Mouse (Mus musculus) intestine, embryonic 14.5 days (tissue): ENCODE measurements around the gene Borcs6. TPM values are rescaled to one million over a fixed set of nuclear protein-coding genes. Genes with fewer than 3 reads are reported as not detected.

Experiments used
- ATAC-seq: fragments of 200-750 bp; cut with Nextera tagmentation; replicated peaks from 2 replicates; pipeline ENCODE4 v1.8.0; 2017; ENCODE audit warnings: low read depth, moderate number of reproducible peaks, moderate TSS enrichment, moderate library complexity; ENCODE audit not compliant: low FRiP score, low TSS enrichment
- DNase-seq: peaks from one replicate; pipeline ENCODE4 v3.0.0-alpha.2; 2018; ENCODE audit warnings: low spot score
- H3K27ac ChIP-seq: fragments of 300-500 bp; sonication (generic); 2 replicates; pipeline ENCODE4 v1.5.1; 2014; ENCODE audit warnings: low read depth, mild to moderate bottlenecking, control low read depth
- H3K27me3 ChIP-seq: fragments of 300-500 bp; sonication (generic); replicated peaks from 2 replicates; pipeline ENCODE4 v1.6.1; 2014; ENCODE audit warnings: low read length, control low read depth; ENCODE audit not compliant: control insufficient read depth, insufficient read depth
- H3K36me3 ChIP-seq: fragments of 300-500 bp; sonication (generic); 2 replicates; pipeline ENCODE4 v1.6.1; 2014; ENCODE audit warnings: low read length, control low read depth; ENCODE audit not compliant: control insufficient read depth, insufficient read depth
- H3K4me1 ChIP-seq: fragments of 300-500 bp; sonication (generic); replicated peaks from 2 replicates; pipeline ENCODE4 v1.6.1; 2014; ENCODE audit warnings: low read length, control low read depth, mixed read lengths; ENCODE audit not compliant: control insufficient read depth, insufficient read depth
- H3K4me2 ChIP-seq: fragments of 300-500 bp; sonication (generic); 2 replicates; pipeline ENCODE4 v1.6.1; 2014; ENCODE audit warnings: low read length
- H3K4me3 ChIP-seq: fragments of 300-500 bp; sonication (generic); 2 replicates; pipeline ENCODE4 v1.5.1; 2014; ENCODE audit warnings: low read depth, low read length, control low read depth, mixed read lengths
- H3K9ac ChIP-seq: fragments of 300-500 bp; sonication (generic); 2 replicates; pipeline ENCODE4 v1.6.1; 2014; ENCODE audit warnings: mild to moderate bottlenecking, low read length
- H3K9me3 ChIP-seq: fragments of 300-500 bp; sonication (generic); 2 replicates; pipeline ENCODE4 v1.6.1; 2016; ENCODE audit warnings: low read length, control low read depth; ENCODE audit not compliant: control insufficient read depth
- WGBS: fragments of 180-500 bp; shearing (Covaris S2); extraction: QIAGEN DNeasy Blood & Tissue Kit; methylation state at CpG from one replicate; pipeline ENCODE4 v1.1.7; 2014; 5-methylcytosine and 5-hydroxymethylcytosine counted together
- polyA plus RNA-seq: library from polyadenylated mRNA; unstranded; fragments of >200 nt; fragmentation: Nextera tagmentation; extraction: Ambion mirVana; gene quantifications from 2 replicates; pipeline ENCODE4 v1.2.1, GENCODE M21; 2014

Gene Borcs6
- polyA plus RNA-seq, 1 experiment from 2014 or later = 8.8 TPM

DNA sequence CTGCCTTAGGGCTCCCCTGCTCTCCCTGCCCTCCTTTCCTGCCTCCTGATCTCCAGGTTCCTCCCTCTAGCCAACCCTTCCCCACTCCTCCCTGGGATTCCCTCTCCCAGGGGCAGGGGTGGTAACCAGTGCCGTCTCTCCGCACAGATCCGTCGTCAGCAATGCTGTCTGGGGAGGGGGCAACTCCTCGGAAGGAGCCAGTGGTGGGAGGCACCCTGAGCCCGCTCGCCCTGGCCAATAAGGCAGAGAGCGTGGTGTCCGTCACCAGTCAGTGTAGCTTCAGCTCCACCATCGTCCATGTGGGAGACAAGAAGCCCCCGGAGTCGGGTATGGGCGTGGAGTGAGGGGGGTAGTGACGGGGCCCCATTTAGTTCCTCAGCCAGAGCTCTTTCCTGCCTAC lies 45.0 kb downstream of the Borcs6 start:
- H3K27me3 ChIP-seq = no peaks in the 10 kb centered on the region
- peaks cover 86% of the 10 kb centered on the region for H3K36me3 ChIP-seq
- no peak overlapping the region for H3K9ac ChIP-seq
- H3K4me2 ChIP-seq = no peak overlapping the region
- no peak overlapping the region for H3K27ac ChIP-seq
- H3K4me3 ChIP-seq = no peak overlapping the region
- no peak for DNase-seq
- 89% methylated on average over 14 of the region's 14 CpGs for WGBS
- no peaks in the 10 kb centered on the region for H3K9me3 ChIP-seq
- no peak for ATAC-seq
- H3K4me1 ChIP-seq = peaks cover 10% of the 10 kb centered on the region

DNA sequence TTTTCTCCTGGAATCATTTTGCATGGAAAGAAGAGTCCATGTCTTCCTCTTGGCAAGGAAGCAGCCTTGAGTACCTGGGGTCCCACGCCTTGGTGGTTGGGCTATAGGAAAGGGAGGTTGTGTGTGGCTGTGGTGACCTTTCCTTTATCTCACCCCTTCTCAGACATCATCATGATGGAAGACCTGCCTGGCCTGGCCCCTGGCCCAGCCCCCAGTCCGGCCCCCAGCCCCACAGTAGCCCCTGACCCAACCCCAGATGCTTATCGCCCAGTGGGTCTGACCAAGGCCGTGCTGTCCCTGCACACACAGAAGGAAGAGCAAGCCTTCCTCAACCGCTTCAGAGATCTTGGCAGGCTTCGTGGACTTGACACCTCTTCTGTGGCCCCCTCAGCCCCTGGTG lies 45.7 kb downstream of the Borcs6 start:
- H3K9ac ChIP-seq = no peak overlapping the region
- H3K4me3 ChIP-seq = no peak overlapping the region
- no peak overlapping the region for H3K4me2 ChIP-seq
- H3K27ac ChIP-seq = no peak overlapping the region
- H3K4me1 ChIP-seq = peaks cover 4% of the 10 kb centered on the region; the same call in 1 of the 2 replicates
- WGBS = 88% methylated on average over 6 of the region's 6 CpGs
- no peaks in the 10 kb centered on the region for H3K27me3 ChIP-seq
- no peaks in the 10 kb centered on the region for H3K9me3 ChIP-seq
- DNase-seq = no peak
- no peak for ATAC-seq
- H3K36me3 ChIP-seq = peaks cover 86% of the 10 kb centered on the region

DNA sequence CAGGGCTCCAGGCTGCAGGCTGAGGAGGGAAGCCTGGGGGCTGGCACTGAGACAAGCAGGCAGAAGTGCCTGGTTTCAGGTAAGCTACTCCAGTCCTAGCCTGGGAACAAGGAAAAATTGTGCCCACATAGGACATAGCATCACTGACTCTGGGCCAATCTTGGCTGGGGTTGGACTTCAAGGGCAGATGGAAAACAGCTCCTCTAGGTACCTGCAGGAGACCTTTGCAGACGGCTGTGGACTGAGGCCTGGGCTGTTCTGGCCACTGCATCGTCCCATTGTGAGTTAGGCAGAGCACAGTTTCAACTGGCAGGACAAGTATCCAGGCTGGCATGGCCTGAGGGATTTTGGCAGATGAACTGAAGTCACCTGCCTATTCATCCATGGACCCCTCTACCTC lies 46.3 kb downstream of the Borcs6 start:
- ATAC-seq = no peak
- Histone ChIP-seq H3K4me2 (no peak overlapping the region), H3K4me3 (no peak overlapping the region), H3K36me3 (peaks cover 83% of the 10 kb centered on the region), H3K27ac (no peak overlapping the region), H3K4me1 (no peaks in the 10 kb centered on the region), H3K9ac (no peak overlapping the region), H3K9me3 (no peaks in the 10 kb centered on the region), H3K27me3 (no peaks in the 10 kb centered on the region)
- WGBS = 82% methylated on average over 2 of the region's 2 CpGs
- DNase-seq = no peak

DNA sequence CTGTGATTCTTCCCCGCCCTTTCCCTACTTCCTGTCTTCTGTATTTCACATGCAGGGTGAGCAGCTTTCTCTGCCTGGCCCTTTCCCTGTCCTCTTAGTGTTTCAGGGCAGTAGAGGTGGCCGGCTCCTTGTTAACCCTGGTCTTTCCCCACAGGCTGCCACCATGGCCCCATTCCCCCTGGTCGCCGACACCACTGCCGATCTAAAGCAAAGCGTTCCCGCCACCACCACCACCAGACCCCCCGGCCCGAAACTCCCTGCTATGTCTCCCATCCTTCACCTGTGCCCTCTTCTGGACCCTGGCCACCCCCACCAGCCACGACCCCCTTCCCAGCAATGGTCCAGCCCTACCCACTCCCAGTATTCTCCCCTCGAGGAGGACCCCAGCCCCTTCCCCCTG lies 46.8 kb downstream of the Borcs6 start:
- no peak for ATAC-seq
- Histone ChIP-seq H3K4me1 (no peaks in the 10 kb centered on the region; the same call in 1 of the 2 replicates), H3K4me2 (no peak overlapping the region), H3K4me3 (no peak overlapping the region), H3K9me3 (no peaks in the 10 kb centered on the region), H3K9ac (no peak overlapping the region), H3K27me3 (no peaks in the 10 kb centered on the region), H3K27ac (no peak overlapping the region), H3K36me3 (peaks cover 78% of the 10 kb centered on the region)
- DNase-seq = no peak
- 87% methylated on average over 11 of the region's 11 CpGs for WGBS

DNA sequence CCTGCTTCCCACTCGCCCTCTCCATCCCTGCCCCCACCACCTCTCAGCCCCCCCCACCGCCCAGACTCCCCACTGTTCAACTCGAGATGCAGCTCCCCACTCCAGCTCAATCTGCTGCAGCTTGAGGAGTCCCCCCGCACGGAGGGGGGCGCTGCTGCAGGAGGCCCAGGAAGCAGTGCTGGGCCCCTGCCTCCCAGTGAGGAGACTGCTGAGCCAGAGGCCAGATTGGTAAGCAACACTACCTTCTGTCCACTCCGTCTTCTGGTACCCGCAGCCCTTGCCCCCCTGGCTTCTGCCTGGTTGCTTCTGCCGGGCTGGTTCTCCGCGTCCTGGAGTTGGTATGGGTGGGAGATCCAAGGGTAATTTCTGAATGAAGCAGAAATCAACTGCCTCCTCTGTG lies 47.3 kb downstream of the Borcs6 start:
- no peaks in the 10 kb centered on the region for H3K9me3 ChIP-seq
- no peak overlapping the region for H3K4me2 ChIP-seq
- peaks cover 72% of the 10 kb centered on the region for H3K36me3 ChIP-seq
- no peak overlapping the region for H3K9ac ChIP-seq
- H3K4me3 ChIP-seq = no peak overlapping the region
- DNase-seq (no peak), ATAC-seq (no peak)
- H3K4me1 ChIP-seq = peaks cover 3% of the 10 kb centered on the region; the same call in 1 of the 2 replicates
- H3K27ac ChIP-seq = no peak overlapping the region
- H3K27me3 ChIP-seq = 0 out of 2 replicates have a peak, but pooled peaks cover 2% of the 10 kb centered on the region
- 86% methylated on average over 11 of the region's 11 CpGs for WGBS

DNA sequence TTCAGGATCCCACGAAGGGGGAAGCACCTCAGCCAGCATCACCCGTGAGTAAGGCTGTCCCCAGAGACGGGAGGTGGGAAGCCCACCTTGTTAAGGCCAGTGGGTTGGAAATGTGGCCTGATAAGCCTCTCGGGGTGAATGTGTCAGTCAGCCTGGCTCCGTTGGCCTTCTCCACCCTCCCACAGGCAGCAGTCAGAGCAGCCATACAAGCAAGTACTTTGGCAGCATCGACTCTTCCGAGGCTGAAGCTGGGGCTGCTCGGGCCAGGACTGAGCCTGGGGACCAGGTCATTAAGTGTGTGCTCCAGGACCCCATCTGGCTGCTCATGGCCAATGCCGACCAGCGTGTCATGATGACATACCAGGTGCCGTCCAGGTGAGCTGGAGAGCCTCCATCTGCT lies 48.2 kb downstream of the Borcs6 start:
- H3K9ac ChIP-seq = no peak overlapping the region
- no peak overlapping the region for H3K27ac ChIP-seq
- 0 out of 2 replicates have a peak, but pooled peaks cover 3% of the 10 kb centered on the region for H3K27me3 ChIP-seq
- H3K4me1 ChIP-seq = peaks cover 6% of the 10 kb centered on the region; the same call in 1 of the 2 replicates
- DNase-seq (no peak), ATAC-seq (no peak)
- no peaks in the 10 kb centered on the region for H3K9me3 ChIP-seq
- H3K4me2 ChIP-seq = no peak overlapping the region
- WGBS = 91% methylated on average over 11 of the region's 11 CpGs
- H3K4me3 ChIP-seq = no peak overlapping the region
- peaks cover 64% of the 10 kb centered on the region for H3K36me3 ChIP-seq

DNA sequence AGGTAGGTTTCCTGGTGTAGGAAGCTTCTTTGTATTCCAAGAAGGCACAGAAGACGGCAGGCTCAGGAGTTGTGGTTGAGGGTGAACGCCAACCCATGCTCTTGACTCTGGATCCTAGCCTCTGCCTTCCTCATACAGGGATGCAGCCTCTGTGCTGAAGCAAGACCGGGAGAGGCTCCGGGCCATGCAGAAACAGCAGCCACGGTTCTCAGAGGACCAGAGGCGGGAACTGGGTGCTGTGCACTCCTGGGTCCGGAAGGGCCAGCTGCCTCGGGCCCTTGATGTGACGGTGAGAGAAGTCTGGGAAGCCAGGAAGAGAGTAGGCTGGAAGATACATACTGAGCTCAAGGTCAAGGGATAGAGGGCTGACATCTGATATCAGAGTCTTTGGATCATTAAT lies 48.7 kb downstream of the Borcs6 start:
- no peak for DNase-seq
- no peak overlapping the region for H3K4me3 ChIP-seq
- peaks cover 58% of the 10 kb centered on the region for H3K36me3 ChIP-seq

DNA sequence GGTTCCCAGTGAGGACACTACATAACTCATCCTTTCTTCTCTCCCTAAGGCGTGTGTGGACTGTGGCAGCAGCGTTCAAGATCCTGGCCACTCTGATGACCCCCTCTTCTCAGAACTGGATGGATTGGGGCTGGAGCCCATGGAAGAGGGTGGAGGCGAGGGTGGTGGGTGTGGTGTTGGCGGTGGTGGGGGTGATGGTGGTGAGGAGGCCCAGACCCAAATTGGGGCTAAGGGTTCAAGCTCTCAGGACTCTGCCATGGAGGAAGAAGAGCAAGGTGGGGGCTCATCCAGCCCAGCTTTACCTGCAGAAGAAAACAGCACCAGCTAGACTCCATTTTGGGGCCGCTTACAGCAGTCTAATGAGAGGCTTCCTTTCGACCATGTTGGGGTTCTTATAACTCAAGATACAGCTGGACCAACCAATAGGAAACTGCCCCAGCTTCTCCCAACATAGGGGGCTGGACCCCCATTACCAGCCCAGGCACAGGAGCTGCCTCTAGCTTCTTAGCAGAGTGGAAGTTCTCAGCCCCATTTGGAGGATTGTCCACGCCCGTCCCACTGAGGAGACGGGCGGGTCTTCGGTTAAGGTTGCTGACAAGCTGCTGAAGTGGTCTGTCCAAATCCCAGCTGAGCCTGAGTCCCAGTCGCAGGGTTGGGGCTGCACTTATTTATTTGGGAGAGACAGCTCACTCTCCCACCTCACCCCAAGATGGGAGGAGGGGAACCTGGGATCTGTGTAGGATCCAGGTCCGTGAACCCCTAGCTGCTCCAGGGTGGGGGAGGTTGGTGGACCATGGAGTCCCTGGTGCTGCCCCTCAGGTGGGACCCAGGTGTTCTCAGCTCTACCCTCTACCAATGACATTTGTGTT lies 49.7 kb downstream of the Borcs6 start:
- H3K27me3 ChIP-seq = 0 out of 2 replicates have a peak, but pooled peaks cover 6% of the 10 kb centered on the region
- ATAC-seq = no peak
- DNase-seq = no peak
- H3K27ac ChIP-seq = no peak overlapping the region
- no peak overlapping the region for H3K4me2 ChIP-seq
- H3K36me3 ChIP-seq = peaks cover 48% of the 10 kb centered on the region
- H3K9me3 ChIP-seq = no peaks in the 10 kb centered on the region
- WGBS = 83% methylated on average over 13 of the region's 13 CpGs
- H3K4me1 ChIP-seq = peaks cover 6% of the 10 kb centered on the region; the same call in 1 of the 2 replicates
- no peak overlapping the region for H3K4me3 ChIP-seq
- H3K9ac ChIP-seq = no peak overlapping the region

More for the DNA sequence above, 48.7 kb downstream of the Borcs6 start:
- Histone ChIP-seq H3K4me2 (no peak overlapping the region), H3K4me1 (peaks cover 6% of the 10 kb centered on the region; the same call in 1 of the 2 replicates), H3K27me3 (0 out of 2 replicates have a peak, but pooled peaks cover 3% of the 10 kb centered on the region), H3K9me3 (no peaks in the 10 kb centered on the region), H3K27ac (no peak overlapping the region), H3K9ac (no peak overlapping the region)
- 93% methylated on average over 9 of the region's 9 CpGs for WGBS
- ATAC-seq = no peak
